Mouse (Mus musculus): ENCODE data around the gene Samd4b. TPM values are rescaled to one million over a fixed set of nuclear protein-coding genes. Genes with fewer than 3 reads are reported as not detected.

The Samd4b gene
- polyA plus RNA-seq, 1 experiment from 2014 or later: 37.6 TPM

GRCm38 (mm10) chr7:28562951-28563350, 35.0 kb downstream of the Samd4b start:
- DNase-seq (ENCODE audit: low spot score) (no peak), ATAC-seq (ENCODE audit: insufficient number of reproducible peaks, low FRiP score, low TSS enrichment, low read depth) (no peak)
- H3K27me3 ChIP-seq (ENCODE audit: control insufficient read depth, insufficient read depth, low read length): no peaks in the 10 kb centered on the region
- H3K36me3 ChIP-seq (ENCODE audit: control insufficient read depth, insufficient read depth, low read length): peaks cover 36% of the 10 kb centered on the region
- H3K4me3 ChIP-seq (ENCODE audit: low read depth, low read length): no peak overlapping the region
- H3K4me1 ChIP-seq (ENCODE audit: control insufficient read depth, insufficient read depth, low read length): no peaks in the 10 kb centered on the region
- no peak overlapping the region for H3K4me2 ChIP-seq (ENCODE audit: low read depth, severe bottlenecking)
- H3K9ac ChIP-seq (ENCODE audit: low read length): no peak overlapping the region
- WGBS: 91% methylated on average over 13 of the region's 13 CpGs
- H3K27ac ChIP-seq (replicated peaks; ENCODE audit: low read depth, low read length): no peak overlapping the region
- no peaks in the 10 kb centered on the region for H3K9me3 ChIP-seq (ENCODE audit: control insufficient read depth, low read length)

GRCm38 (mm10) chr7:28562371-28562770, 35.6 kb downstream of the Samd4b start:
- H3K4me2 ChIP-seq (ENCODE audit: low read depth, severe bottlenecking): no peak overlapping the region
- H3K9ac ChIP-seq (ENCODE audit: low read length): no peak overlapping the region
- ATAC-seq (ENCODE audit: insufficient number of reproducible peaks, low FRiP score, low TSS enrichment, low read depth) (no peak), DNase-seq (ENCODE audit: low spot score) (no peak)
- H3K27me3 ChIP-seq (ENCODE audit: control insufficient read depth, insufficient read depth, low read length): no peaks in the 10 kb centered on the region
- peaks cover 32% of the 10 kb centered on the region for H3K36me3 ChIP-seq (ENCODE audit: control insufficient read depth, insufficient read depth, low read length)
- H3K4me1 ChIP-seq (ENCODE audit: control insufficient read depth, insufficient read depth, low read length): no peaks in the 10 kb centered on the region
- WGBS: 93% methylated on average over 13 of the region's 13 CpGs
- H3K4me3 ChIP-seq (ENCODE audit: low read depth, low read length): no peak overlapping the region
- H3K9me3 ChIP-seq (ENCODE audit: control insufficient read depth, low read length): no peaks in the 10 kb centered on the region
- no peak overlapping the region for H3K27ac ChIP-seq (replicated peaks; ENCODE audit: low read depth, low read length)

GRCm38 (mm10) chr7:28561967-28562366, 36.0 kb downstream of the Samd4b start:
- Histone ChIP-seq H3K4me2 (ENCODE audit: low read depth, severe bottlenecking) (no peak overlapping the region), H3K27ac (replicated peaks; ENCODE audit: low read depth, low read length) (no peak overlapping the region), H3K9ac (ENCODE audit: low read length) (no peak overlapping the region), H3K9me3 (ENCODE audit: control insufficient read depth, low read length) (no peaks in the 10 kb centered on the region), H3K4me1 (ENCODE audit: control insufficient read depth, insufficient read depth, low read length) (no peaks in the 10 kb centered on the region), H3K27me3 (ENCODE audit: control insufficient read depth, insufficient read depth, low read length) (no peaks in the 10 kb centered on the region), H3K36me3 (ENCODE audit: control insufficient read depth, insufficient read depth, low read length) (peaks cover 31% of the 10 kb centered on the region), H3K4me3 (ENCODE audit: low read depth, low read length) (no peak overlapping the region)
- ATAC-seq (ENCODE audit: insufficient number of reproducible peaks, low FRiP score, low TSS enrichment, low read depth) (no peak), DNase-seq (ENCODE audit: low spot score) (no peak)
- WGBS: 89% methylated on average over 11 of the region's 11 CpGs

- H3K4me3 ChIP-seq (ENCODE audit: low read depth, low read length): no peak overlapping the region
- H3K4me2 ChIP-seq (ENCODE audit: low read depth, severe bottlenecking): no peak overlapping the region
- WGBS: 95% methylated on average over 10 of the region's 10 CpGs
- ATAC-seq (ENCODE audit: insufficient number of reproducible peaks, low FRiP score, low TSS enrichment, low read depth) (no peak), DNase-seq (ENCODE audit: low spot score) (no peak)
- H3K9ac ChIP-seq (ENCODE audit: low read length): no peak overlapping the region
- no peaks in the 10 kb centered on the region for H3K27me3 ChIP-seq (ENCODE audit: control insufficient read depth, insufficient read depth, low read length)
- H3K9me3 ChIP-seq (ENCODE audit: control insufficient read depth, low read length): no peaks in the 10 kb centered on the region
- H3K27ac ChIP-seq (replicated peaks; ENCODE audit: low read depth, low read length): no peak overlapping the region
- H3K36me3 ChIP-seq (ENCODE audit: control insufficient read depth, insufficient read depth, low read length): peaks cover 29% of the 10 kb centered on the region
- no peaks in the 10 kb centered on the region for H3K4me1 ChIP-seq (ENCODE audit: control insufficient read depth, insufficient read depth, low read length)
Observed at GRCm38 (mm10) chr7:28560856-28561255, 37.1 kb downstream of the Samd4b start.

- no peak overlapping the region for H3K4me3 ChIP-seq (ENCODE audit: low read depth, low read length)
- peaks cover 16% of the 10 kb centered on the region for H3K36me3 ChIP-seq (ENCODE audit: control insufficient read depth, insufficient read depth, low read length)
- WGBS: 45% methylated on average over 4 of the region's 4 CpGs
- no peak overlapping the region for H3K27ac ChIP-seq (replicated peaks; ENCODE audit: low read depth, low read length)
- H3K27me3 ChIP-seq (ENCODE audit: control insufficient read depth, insufficient read depth, low read length): no peaks in the 10 kb centered on the region
- DNase-seq (ENCODE audit: low spot score) (no peak), ATAC-seq (ENCODE audit: insufficient number of reproducible peaks, low FRiP score, low TSS enrichment, low read depth) (no peak)
- H3K4me1 ChIP-seq (ENCODE audit: control insufficient read depth, insufficient read depth, low read length): no peaks in the 10 kb centered on the region
- H3K9me3 ChIP-seq (ENCODE audit: control insufficient read depth, low read length): no peaks in the 10 kb centered on the region
- H3K9ac ChIP-seq (ENCODE audit: low read length): no peak overlapping the region
- H3K4me2 ChIP-seq (ENCODE audit: low read depth, severe bottlenecking): no peak overlapping the region
Observed at GRCm38 (mm10) chr7:28558486-28558885, 39.5 kb downstream of the Samd4b start.

GRCm38 (mm10) chr7:28557708-28558107, 40.2 kb downstream of the Samd4b start:
- Histone ChIP-seq H3K27ac (replicated peaks; ENCODE audit: low read depth, low read length) (no peak overlapping the region), H3K4me1 (ENCODE audit: control insufficient read depth, insufficient read depth, low read length) (no peaks in the 10 kb centered on the region), H3K4me3 (ENCODE audit: low read depth, low read length) (no peak overlapping the region), H3K9me3 (ENCODE audit: control insufficient read depth, low read length) (no peaks in the 10 kb centered on the region; the same call in 1 of the 2 replicates), H3K36me3 (ENCODE audit: control insufficient read depth, insufficient read depth, low read length) (peaks cover 14% of the 10 kb centered on the region), H3K4me2 (ENCODE audit: low read depth, severe bottlenecking) (no peak overlapping the region), H3K9ac (ENCODE audit: low read length) (no peak overlapping the region), H3K27me3 (ENCODE audit: control insufficient read depth, insufficient read depth, low read length) (no peaks in the 10 kb centered on the region)
- DNase-seq (ENCODE audit: low spot score): no peak
- ATAC-seq (ENCODE audit: insufficient number of reproducible peaks, low FRiP score, low TSS enrichment, low read depth): no peak
- WGBS: 74% methylated on average over 6 of the region's 6 CpGs

GRCm38 (mm10) chr7:28557069-28557468, 40.9 kb downstream of the Samd4b start:
- 71% methylated on average over 5 of the region's 5 CpGs for WGBS
- H3K27ac ChIP-seq (replicated peaks; ENCODE audit: low read depth, low read length): no peak overlapping the region
- no peaks in the 10 kb centered on the region; the same call in 1 of the 2 replicates for H3K9me3 ChIP-seq (ENCODE audit: control insufficient read depth, low read length)
- H3K27me3 ChIP-seq (ENCODE audit: control insufficient read depth, insufficient read depth, low read length): no peaks in the 10 kb centered on the region
- no peak for DNase-seq (ENCODE audit: low spot score)
- no peak overlapping the region for H3K4me2 ChIP-seq (ENCODE audit: low read depth, severe bottlenecking)
- H3K36me3 ChIP-seq (ENCODE audit: control insufficient read depth, insufficient read depth, low read length): peaks cover 9% of the 10 kb centered on the region
- ATAC-seq (ENCODE audit: insufficient number of reproducible peaks, low FRiP score, low TSS enrichment, low read depth): no peak
- H3K4me1 ChIP-seq (ENCODE audit: control insufficient read depth, insufficient read depth, low read length): no peaks in the 10 kb centered on the region
- H3K4me3 ChIP-seq (ENCODE audit: low read depth, low read length): no peak overlapping the region
- no peak overlapping the region for H3K9ac ChIP-seq (ENCODE audit: low read length)

- Histone ChIP-seq H3K36me3 (ENCODE audit: control insufficient read depth, insufficient read depth, low read length) (peaks cover 6% of the 10 kb centered on the region), H3K27ac (replicated peaks; ENCODE audit: low read depth, low read length) (no peak overlapping the region), H3K4me1 (ENCODE audit: control insufficient read depth, insufficient read depth, low read length) (no peaks in the 10 kb centered on the region), H3K27me3 (ENCODE audit: control insufficient read depth, insufficient read depth, low read length) (no peaks in the 10 kb centered on the region), H3K4me2 (ENCODE audit: low read depth, severe bottlenecking) (no peak overlapping the region), H3K9me3 (ENCODE audit: control insufficient read depth, low read length) (no peaks in the 10 kb centered on the region; the same call in 1 of the 2 replicates), H3K4me3 (ENCODE audit: low read depth, low read length) (no peak overlapping the region), H3K9ac (ENCODE audit: low read length) (no peak overlapping the region)
- DNase-seq (ENCODE audit: low spot score) (no peak), ATAC-seq (ENCODE audit: insufficient number of reproducible peaks, low FRiP score, low TSS enrichment, low read depth) (no peak)
- WGBS: 18% methylated on average over 5 of the region's 5 CpGs
Observed at GRCm38 (mm10) chr7:28555939-28556535, 41.9 kb downstream of the Samd4b start.

GRCm38 (mm10) chr7:28553076-28553475, 44.9 kb downstream of the Samd4b start:
- Histone ChIP-seq H3K4me2 (ENCODE audit: low read depth, severe bottlenecking) (no peak overlapping the region), H3K9me3 (ENCODE audit: control insufficient read depth, low read length) (no peaks in the 10 kb centered on the region; the same call in 1 of the 2 replicates), H3K4me3 (ENCODE audit: low read depth, low read length) (no peak overlapping the region), H3K9ac (ENCODE audit: low read length) (no peak overlapping the region), H3K36me3 (ENCODE audit: control insufficient read depth, insufficient read depth, low read length) (no peaks in the 10 kb centered on the region), H3K27me3 (ENCODE audit: control insufficient read depth, insufficient read depth, low read length) (no peaks in the 10 kb centered on the region), H3K27ac (replicated peaks; ENCODE audit: low read depth, low read length) (no peak overlapping the region), H3K4me1 (ENCODE audit: control insufficient read depth, insufficient read depth, low read length) (no peaks in the 10 kb centered on the region)
- DNase-seq (ENCODE audit: low spot score) (no peak), ATAC-seq (ENCODE audit: insufficient number of reproducible peaks, low FRiP score, low TSS enrichment, low read depth) (no peak)
- 90% methylated on average over 6 of the region's 6 CpGs for WGBS

Measured in limb, embryonic 11.5 days (tissue).